Mouse (Mus musculus) cerebellum, adult 11-12 months (tissue): ENCODE results near the gene Pde12.
"Not testable (repeated sequence)": the region's sequence is repeated elsewhere in the genome, so short reads cannot be mapped to it uniquely, and the experiment has no call there.

ENCODE experiments used
- DNase-seq: peaks from one replicate; pipeline ENCODE4 v3.0.0; 2022

Gene Pde12

DNA sequence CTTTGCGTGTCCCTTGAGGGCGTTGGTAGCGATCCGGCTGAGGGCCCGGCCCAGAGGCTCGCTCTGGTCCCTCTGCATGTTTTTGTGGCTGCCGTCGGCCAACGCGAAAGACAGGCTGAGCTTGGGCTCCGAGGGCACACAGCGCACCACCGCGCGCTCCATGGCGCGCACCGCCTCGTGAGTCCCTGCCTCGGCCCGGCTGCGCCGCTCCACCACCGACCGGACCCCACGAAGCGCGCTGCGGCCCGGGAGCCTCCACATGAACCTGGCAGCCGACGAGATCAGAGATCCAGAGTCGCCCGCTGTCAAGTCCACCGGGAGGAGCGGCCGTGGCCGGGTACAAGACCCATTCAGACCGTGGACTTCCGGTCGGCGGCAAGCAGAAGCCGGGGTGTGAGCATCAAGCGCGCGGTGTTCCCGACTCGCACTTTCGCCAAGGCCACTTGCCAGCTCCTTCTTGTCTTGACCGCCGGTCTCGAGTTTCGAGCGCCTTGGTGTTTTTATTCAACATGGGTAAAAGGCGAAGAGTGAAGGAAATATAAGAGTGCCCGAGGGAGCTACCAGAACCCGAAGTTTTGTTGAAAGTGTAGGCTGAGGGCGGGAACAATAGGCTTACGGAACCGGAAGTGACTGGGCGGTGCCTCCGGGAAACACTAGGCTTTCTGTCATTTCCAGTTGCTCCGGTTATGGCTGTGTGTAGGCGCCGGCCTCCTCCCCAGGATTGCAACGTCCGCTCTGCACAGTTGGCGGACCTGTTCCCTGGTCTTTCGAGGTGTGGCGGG is at the start of gene Pde12:
Pde12 (minus strand) TSS at position 592 of the 782 bp plus-strand sequence.
- peak; percentile 87 for DNase-seq

DNA sequence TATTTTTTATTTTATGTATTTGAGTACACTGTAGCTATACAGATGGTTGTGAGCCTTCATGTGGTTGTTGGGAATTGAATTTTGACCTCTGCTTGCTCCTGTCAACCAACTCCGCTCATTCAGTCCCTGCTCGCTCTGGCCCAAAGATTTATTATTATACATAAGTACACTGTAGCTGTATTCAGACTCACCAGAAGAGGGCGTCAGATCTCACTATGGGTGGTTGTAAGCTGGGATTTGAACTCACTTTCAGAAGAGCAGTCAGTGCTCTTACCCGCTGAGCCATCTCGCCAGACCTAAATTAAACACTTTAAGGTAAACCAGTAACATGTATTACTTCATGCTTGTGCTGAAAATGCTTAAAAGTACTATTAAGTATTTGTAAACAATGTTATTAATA is 35.6 kb upstream of the Pde12 start:
- not testable (repeated sequence) for DNase-seq

DNA sequence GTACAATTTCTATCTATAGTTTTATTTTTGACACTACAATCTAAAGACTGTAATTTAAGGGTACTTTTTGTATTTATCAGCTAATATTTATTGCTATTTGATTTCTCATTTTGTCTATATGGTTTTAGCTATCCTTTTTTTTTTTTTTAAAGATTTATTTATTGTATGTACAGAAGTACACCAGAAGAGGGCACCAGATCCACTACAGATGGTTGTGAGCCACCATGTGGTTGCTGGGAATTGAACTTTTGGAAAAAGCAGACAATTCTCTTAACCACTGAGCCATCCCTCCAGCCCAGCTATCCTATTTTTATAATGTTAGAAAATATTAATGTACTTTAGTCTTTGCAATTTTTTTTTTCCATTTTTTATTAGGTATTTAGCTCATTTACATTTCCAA is 28.2 kb upstream of the Pde12 start:
- no peak for DNase-seq

DNA sequence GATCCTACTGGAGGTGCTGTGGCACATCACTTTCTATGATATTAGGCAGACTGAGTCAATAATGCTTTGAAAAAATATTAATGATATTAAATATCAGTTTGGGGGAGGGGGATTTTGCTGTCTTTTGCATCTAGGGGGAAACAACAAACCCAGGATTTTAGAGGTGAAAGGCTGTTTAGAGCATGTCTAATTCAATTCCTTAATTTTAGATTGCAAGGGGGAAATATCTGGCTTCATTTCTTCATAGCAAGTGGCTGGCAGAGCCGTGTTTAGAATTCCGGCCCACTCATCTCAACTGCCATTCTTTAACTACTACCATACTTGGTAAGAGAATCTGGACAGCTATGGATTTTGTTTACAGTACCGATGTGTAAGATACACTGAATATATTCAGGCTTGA is 23.3 kb upstream of the Pde12 start, which contains the start of gene Dnah12:
Dnah12 (plus strand) TSS at position 301 of the 400 bp plus-strand sequence.
- DNase-seq: no peak

DNA sequence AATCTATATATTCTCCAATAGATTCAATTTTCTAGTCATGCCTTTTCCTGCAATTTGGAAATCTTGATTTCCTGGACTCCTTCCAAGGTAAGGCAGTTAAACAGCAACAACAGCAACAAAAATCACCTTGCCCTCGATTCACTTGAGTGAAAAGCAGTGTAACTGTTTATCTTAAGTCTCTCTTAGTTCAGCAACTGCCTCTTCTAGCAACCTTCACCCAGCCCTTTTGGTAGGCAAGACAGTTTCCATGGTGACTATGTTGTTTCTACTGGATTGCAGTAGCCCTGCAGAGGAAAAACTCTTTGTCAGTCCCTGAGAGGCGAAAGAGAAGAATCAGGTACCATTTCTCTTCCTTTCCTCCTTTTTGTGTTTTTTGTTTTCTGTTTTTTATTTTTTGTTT is 21.7 kb upstream of the Pde12 start:
- DNase-seq: no peak

DNA sequence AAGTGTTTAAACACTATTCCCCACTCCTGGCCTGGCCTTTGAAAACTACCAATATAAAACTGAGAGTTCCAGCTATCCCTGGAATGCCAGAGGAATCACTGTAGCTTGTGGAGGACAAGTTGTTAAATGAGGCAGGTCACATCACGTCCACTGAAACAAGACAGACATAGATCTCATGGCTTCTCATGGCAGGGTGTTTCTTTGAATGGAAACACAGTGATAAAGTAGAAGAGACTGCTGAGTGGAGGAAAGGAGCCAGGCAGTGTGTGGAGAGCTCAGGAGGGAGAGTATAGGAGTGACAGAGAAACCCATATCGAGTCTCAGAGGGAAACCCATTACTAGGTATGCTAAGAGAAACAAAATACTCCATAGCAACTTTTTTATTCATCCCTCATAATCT is 21.0 kb upstream of the Pde12 start:
- no peak for DNase-seq

DNA sequence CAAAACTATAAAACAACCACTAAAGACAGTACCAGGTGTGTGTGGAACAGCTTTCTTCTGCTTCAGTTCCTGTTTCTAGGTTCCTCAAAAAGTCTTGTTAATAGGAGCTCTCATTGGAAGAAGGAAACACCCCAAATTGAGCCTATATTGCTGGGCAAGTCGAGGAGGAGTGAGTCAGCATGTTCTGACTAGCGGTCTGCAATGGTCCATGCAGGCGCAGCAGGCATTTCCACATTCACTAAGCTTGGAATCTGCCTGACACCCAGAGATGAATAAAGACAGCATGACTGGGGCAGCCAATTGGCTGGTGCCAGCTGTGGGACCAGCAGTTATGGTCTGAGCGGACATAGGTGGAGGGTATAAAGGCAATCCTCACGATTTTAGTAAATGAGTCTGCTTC is 6.1 kb upstream of the Pde12 start:
- no peak for DNase-seq

DNA sequence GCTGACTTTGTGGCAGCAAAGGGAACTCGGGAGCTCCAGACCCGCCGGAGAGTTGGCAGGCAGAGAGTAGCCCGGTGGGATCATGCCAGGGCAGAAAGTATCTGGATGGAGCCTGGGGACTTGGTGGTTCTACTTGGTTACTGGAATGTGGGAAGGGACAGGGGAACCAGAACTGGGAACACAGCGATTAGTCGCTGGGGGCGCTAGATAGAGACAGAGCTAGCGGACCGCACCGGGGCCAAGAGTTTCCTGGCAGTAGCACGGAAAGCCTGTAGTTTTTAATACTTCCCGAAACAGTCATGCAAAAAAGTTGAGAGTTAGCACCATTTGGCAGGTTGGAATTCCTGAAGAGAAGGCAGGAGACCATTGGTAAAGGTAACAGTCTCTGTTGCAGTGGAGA is 5.7 kb upstream of the Pde12 start:
- no peak for DNase-seq

DNA sequence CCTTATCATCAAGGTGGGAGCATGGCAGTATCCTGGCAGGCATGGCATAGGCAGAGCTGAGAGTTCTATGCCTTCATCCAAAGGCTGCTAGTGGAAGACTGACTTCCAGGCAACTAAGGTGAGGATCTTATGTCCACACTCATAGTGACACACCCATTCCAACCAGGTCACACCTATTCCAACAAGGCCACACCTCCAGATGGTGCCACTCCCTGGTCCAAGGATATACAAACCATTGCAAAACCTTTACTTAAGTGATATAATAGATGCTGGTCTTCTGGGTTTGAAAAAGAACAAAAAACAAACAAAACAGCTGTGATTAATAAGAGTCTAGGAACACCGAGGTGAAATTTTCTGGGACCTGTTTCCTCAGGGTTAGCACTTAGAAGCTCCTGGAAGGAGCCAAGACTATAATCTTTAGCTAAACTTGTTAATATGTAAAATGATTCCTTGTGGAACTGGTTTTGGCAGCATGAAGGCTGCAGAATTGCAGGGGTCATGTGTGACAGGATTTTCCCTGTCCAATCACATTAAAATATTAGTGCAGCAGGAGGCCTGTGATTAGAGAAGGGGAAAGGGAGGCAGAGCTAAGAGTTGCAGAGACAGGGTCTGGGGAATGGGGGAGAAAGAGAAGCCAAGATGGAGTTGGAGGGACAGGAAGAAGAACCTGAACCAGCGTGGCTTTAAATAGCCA is 4.9 kb upstream of the Pde12 start:
- DNase-seq: not testable (repeated sequence)

DNA sequence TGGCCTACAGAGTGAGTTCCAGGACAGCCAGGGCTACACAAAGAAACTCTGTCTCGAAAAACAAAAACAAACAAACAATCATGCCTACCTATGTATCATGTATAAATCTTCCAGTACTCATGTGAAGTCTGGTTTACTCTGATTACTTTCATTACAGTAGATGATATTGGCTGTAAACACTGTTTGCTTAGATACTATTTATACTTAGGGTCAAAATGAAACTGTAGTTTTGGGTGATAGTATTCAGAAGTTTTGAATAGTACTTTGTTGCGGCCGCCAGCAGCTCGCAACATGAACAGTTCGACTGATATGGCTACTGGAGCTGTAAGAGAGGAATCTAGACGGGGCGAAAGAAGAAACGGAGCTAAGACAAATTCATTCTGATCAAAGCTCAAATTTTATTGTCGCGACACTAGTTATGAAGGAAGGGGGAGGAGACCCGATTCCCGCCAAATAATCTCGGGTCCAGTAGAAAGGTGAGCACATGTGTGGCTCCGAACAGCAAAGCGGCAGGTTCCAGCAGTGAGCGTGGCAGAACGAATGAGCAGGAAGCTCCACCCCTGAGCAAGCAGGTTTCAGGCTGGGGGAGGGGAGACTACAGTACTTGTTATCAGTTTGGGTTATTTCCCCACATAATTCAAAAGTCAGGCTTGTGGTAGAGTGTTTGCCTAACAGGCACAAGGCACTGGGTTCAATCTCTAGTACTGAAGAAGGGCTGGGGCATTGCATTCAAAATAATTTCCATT is 2.4 kb upstream of the Pde12 start:
- DNase-seq: not testable (repeated sequence)

DNA sequence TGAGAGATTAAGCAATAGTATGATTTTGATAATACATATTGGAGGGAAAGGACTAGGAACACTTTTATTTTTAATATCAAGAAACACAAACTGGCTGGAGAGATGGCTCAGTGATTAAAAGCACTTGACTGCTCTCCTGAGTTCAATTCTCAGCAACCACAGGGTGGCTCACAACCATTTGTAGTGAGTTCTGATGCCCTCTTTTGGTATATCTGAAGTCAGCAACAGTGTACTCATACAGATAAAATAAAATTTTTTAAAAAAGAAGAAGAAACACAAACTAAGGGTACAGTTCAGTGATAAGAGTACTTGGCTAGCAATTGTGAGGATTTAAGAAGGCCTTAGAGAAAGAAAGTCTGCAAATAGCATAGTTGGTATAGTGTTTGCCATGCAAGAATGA is 1.3 kb upstream of the Pde12 start:
- DNase-seq: no peak

DNA sequence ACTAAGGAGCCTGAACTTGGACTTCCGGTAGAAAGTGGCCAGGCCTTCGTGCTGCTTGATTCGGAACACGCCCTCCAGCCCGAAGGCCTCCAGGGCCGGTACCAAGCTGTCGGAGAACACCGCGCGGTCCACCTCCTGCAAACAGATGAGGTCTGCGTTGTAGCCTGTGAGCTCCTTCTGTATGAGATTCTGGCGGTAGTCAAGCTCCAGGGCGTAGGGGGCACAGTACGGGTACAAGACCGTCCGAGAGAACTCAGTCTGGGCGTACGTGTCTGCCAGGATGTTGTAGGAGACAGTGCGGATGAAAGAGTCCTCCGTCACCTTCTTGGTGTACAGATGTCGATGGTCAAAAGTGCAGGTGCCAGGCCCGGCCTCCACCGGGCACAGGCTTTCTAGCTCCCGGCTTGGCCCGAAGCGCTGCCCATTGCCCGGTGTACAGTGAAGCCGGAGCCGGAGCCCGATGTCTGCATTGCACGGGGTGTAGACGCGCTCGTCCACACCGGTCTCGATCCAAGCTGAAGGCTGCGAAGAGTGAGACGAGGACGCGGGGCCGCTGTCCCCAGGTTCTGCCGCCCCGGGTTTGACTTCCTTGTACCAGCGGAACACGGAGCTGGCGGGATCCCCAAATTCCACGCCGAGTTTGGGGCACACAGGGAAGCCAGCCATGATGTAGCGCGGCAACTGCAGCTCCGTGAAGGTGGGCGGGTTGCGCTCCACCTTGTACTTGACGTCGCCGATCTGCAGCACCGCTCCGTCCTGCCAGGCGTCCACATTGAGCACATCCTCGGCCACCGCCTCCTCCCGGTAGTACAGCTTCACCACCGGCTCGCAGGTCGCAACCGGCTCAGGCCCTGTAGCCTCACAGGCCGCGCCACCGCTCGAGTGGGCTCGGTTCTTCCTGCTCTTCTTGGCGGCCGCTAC is 1.1 kb downstream of the Pde12 start:
- peak; percentile 52 for DNase-seq

DNA sequence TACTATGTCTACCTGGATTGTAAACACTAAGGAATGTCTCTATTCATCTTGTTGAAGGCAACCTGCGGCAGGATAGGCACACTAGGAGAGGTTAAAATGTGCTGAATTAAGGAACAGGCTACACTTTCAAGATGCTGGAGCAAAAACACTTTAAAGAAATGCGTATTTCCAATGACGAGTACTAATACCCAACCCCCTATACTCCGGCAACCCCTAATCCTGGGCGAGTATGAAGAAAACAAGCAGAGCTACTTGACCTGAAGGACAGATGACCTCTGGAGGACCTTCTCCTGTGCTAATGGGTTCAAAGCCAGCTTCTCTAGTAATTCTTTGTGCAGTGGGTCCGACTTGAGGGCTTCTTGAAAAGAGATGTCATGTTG is 1.7 kb downstream of the Pde12 start:
- no peak for DNase-seq

DNA sequence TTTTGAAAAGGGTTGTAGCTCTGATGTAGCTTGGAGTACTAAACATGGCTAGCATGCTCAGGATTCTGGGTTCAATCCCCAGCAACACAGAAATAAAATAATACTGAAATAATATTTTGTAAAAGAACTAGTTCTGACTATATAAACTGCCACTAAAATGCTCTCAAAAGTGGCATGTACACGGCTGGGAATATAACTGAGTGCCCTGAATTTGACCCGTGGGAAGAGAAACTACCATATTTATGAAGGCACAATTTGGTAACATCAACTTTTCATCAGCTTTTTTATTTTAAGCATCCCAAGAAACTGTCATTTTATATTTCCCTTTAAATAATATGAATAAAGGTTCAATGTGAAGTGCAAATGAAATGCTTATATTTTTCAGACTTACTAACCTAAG is 5.8 kb downstream of the Pde12 start:
- no peak for DNase-seq

DNA sequence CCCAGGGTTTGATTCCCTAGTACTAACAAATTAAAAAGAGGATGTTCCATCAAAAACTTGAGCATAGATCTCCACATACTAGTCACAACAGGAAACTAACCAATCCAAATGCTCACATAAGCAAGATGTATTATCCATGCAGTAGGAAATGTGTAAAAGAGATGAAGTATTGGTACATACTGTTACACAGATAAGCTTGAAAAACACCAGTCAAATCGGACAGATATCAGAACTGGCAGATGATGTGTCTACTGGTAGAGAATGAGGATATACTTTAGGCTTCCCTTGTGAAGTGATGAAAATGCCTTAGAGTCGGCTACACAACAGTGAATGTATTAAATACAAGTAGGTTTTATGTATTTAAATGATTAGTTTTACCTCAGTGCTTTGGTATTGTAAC is 7.2 kb downstream of the Pde12 start:
- DNase-seq: no peak

DNA sequence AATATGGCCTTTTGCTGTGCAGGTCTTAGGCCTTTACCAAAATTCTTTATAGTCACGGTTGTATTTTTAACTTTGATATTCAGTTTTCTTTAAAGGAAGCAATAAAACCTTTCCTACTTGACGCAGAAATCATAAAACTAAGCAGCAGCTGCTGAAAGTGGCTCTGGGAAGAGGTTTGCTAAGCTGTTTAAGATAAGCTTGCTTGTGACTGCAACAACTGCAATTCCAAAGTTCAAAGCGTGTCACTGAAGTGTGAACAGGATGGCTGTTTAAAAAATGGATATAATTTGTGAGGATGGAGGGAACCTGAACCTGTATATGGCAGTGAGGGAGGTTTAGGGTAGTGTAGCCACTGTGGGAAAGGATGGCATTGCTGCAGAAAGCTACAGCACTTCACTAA is 7.7 kb downstream of the Pde12 start:
- DNase-seq: no peak

DNA sequence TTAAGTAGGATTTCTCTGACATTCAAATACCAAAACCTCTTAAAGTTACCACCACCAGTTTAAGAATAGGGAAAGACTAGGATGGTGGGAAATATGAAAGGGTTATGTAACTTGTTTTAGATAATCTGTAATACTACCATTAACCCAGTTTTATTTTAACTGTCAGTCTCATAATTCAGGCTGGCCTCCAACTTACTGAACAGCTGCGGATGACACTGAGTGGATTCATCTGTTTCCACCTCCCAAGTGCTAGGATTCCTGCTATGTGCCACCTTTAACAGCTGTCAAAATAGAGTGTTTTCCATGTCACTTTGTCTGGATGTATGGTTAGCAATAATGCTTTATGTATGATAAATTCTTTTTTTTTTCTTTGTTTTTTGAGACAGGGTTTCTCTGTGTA is 9.4 kb downstream of the Pde12 start:
- no peak for DNase-seq

DNA sequence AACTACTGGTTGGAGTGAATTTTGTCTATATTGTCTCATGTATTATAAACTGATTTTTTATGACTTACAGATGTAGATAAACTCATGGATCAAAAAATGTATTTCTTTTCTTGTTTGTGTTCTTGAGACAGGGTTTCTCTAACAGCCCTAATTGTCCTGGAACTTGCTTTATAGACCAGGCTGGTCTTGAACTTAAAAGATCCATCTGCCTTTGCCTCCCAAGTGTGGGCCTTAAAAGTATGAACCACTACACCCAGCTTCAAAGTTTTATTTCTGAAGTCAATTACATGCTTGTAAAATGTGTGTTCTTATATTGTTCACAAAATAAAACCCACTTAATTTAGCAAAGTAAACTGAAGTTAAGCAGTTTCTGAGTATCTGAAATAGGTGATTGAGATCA is 11.5 kb downstream of the Pde12 start:
- DNase-seq: no peak

DNA sequence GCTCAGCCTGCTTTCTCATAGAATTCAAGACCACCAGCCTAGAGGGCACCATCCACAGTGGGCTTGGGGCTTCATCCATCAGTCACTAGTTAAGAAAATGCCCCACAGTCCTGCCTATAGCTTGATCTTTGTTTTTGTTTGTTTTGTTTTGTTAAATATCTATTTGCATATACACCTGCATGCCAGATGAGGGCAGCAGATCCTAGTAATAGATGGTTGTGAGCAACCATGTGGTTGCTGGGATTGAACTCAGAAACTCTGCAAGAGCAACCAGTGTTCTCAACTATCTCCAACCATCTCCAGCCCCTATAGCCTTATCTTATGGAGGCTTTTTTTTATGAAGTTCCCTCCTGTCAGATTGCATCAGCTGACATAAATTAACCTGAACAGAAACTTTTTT is 17.8 kb downstream of the Pde12 start:
- DNase-seq: no peak

DNA sequence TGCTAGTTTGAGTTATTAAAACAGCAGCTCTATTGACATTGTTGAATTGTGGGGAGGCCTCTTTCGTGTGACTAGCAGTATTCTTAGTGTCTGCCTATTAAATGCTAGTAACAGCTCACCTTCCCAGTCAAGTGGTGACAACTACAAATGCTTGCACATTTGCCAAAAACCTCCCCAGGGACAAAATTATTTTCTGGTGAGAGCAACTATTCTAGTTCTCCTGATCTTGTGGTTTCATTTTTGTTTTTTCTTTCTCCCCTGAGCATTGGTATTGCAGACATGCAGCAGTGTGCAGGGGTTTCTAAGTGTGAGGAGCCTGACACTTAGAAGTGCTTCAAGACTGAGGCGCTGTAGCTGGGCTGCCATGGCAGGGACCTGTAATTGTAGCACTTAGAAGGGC is 21.9 kb downstream of the Pde12 start:
- no peak for DNase-seq

DNA sequence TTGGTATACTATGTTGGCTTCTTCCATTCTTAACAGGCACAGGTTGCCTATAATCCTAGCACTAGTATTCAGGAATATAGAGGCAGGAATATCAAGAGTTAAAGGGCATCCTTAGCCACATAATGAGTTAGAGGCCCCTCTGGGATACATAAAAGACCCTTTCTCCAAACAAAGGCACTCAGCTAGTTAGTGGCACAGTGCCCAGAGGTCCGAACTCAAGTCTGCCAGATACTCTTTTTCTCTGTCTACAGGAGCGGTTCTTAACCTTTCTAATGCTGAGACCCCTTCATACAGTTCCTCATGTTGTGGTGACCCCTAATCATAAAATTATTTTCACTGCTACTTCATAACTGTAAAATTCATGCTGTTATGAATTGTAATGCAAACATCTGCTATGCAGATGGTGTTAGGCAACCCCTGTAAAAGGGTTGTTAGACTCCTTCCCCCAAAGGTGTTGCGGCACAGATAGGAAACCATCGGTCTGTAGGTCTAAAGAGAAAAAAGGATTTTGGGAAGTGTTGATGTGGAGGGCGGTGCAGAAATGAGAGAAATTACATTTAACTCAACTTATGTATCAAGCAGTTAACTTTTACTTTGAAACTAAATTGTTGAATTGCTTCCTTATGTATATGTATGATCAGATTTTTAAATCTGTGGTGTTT is 23.6 kb downstream of the Pde12 start:
- no peak for DNase-seq

DNA sequence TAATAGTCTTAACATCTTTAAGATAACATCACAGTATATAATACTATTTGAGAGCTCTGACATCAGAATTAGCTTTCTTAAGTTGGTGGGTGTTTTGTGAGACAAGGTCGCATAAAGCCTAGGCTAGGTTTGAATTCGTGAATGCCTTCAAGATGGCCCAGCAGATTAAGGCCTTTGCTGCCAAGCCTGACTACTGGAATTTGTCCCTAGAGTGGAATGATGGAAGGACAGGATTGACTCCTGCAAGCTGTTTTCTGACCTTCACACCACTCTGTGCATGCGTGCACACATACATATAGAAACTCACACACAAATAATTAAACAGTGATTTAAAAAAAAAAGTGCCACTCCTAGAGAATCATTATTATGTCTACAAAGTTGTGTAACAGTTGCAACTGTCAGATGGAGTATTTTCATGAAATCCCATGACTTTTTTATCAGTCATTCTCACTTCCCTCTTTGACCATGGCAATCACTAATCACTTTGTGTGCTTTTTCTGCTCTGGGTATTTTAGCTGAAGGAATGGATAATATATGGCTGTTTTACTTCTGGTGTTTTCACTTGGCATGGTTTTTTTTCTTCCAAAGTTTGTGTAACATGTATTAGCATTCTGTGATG is 26.6 kb downstream of the Pde12 start:
- no peak for DNase-seq
